Mouse (Mus musculus) kidney, adult 2 months (tissue): ENCODE results near the gene Ciz1.

ENCODE experiments used
- CTCF ChIP-seq: fragments of 200-500 bp; conservative IDR thresholded peaks from 2 replicates; pipeline ENCODE4 v1.5.1; 2011; ENCODE audit warnings: low read depth, mild to moderate bottlenecking, control low read depth, low read length, moderate library complexity, mixed read lengths; ENCODE audit not compliant: insufficient read depth, insufficient read length
- POLR2A ChIP-seq: fragments of 200-500 bp; IDR thresholded peaks from one replicate; pipeline ENCODE4 v1.6.1; 2011; ENCODE audit warnings: low read depth, low read length, control low read depth

DNA sequence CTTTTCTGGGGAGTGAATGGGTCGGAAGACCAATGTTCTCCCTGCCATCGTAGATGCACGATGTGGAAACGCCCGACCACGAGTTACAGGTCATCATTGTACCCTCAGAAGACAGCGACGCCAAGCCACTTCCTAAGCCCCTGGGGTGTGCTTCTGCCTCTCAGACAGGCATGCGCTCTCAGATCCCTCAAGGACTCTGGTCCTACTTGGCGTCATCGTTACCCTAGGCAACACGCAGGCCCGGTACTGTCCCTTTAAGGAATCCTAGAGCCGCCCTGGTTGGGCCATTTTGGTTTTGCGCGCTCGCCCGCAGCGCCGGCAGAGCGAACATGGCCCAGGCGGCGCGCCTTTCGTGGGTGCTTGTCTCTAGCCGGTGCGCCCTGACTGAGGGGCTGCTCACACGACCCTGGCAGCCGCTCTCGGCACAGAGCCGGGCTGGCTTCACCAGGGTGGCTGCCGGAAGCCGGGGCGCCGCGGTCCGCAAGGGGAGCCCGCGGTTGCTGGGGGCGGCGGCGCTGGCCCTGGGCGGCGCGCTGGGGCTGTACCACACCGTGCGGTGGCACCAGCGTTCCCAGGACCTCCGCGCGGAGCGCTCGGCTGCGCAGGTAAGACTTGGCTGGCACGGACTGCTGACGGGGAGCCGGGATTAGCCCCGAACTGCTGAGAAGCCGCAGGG lies 44.0 kb downstream of the Ciz1 start:
- TF ChIP-seq CTCF = no peak
- TF ChIP-seq POLR2A = no peak
